Mouse (Mus musculus) heart, embryonic 13.5 days (tissue): ENCODE results near the gene Fbxw7. TPM values are rescaled to one million over a fixed set of nuclear protein-coding genes. Genes with fewer than 3 reads are reported as not detected.

ENCODE experiments used
- ATAC-seq: fragments of 200-750 bp; cut with Nextera tagmentation; 2 replicates; pipeline ENCODE4 v1.8.0; 2017; ENCODE audit warnings: moderate TSS enrichment; ENCODE audit not compliant: insufficient number of reproducible peaks, low FRiP score, low TSS enrichment; ENCODE audit errors: extremely low read depth
- H3K27ac ChIP-seq: fragments of 300-500 bp; sonication (generic); replicated peaks from 2 replicates; pipeline ENCODE4 v1.5.1; 2015; ENCODE audit warnings: moderate library complexity, mild to moderate bottlenecking, inconsistent platforms
- H3K27me3 ChIP-seq: fragments of 300-500 bp; sonication (generic); replicated peaks from 2 replicates; pipeline ENCODE4 v1.6.1; 2015; ENCODE audit warnings: mild to moderate bottlenecking, inconsistent platforms
- H3K36me3 ChIP-seq: fragments of 300-500 bp; sonication (generic); 2 replicates; pipeline ENCODE4 v1.6.1; 2015; ENCODE audit warnings: mild to moderate bottlenecking, inconsistent platforms
- H3K4me1 ChIP-seq: fragments of 300-500 bp; sonication (generic); 2 replicates; pipeline ENCODE4 v1.6.1; 2015; ENCODE audit warnings: inconsistent platforms
- H3K4me2 ChIP-seq: fragments of 300-500 bp; sonication (generic); 2 replicates; pipeline ENCODE4 v1.6.1; 2015; ENCODE audit warnings: inconsistent platforms, mild to moderate bottlenecking, moderate library complexity
- H3K4me3 ChIP-seq: fragments of 300-500 bp; sonication (generic); 2 replicates; pipeline ENCODE4 v1.5.1; 2015; ENCODE audit warnings: moderate library complexity, mild to moderate bottlenecking, inconsistent platforms
- H3K9ac ChIP-seq: fragments of 300-500 bp; sonication (generic); 2 replicates; pipeline ENCODE4 v1.6.1; 2015; ENCODE audit warnings: inconsistent platforms, mild to moderate bottlenecking, moderate library complexity
- H3K9me3 ChIP-seq: fragments of 300-500 bp; sonication (generic); 2 replicates; pipeline ENCODE4 v1.6.1; 2016; ENCODE audit warnings: inconsistent platforms
- WGBS: fragments of 180-500 bp; shearing (Covaris S2); methylation state at CpG from one replicate; pipeline ENCODE4 v1.1.7; 2015; ENCODE audit warnings: mixed read lengths; 5-methylcytosine and 5-hydroxymethylcytosine counted together
- polyA plus RNA-seq: library from polyadenylated mRNA; unstranded; fragments of >200 nt; fragmentation: Nextera tagmentation; extraction: Ambion mirVana; gene quantifications from 2 replicates; pipeline ENCODE4 v1.2.1, GENCODE M21; 2015

Gene Fbxw7
- polyA plus RNA-seq, 1 experiment from 2014 or later, result 6.4 TPM

- 31% methylated on average over 11 of the region's 11 CpGs for WGBS
- H3K4me2 ChIP-seq, result peak overlapping the region; percentile 39
- no peaks in the 10 kb centered on the region for H3K27me3 ChIP-seq
- H3K9me3 ChIP-seq, result no peaks in the 10 kb centered on the region
- 0 out of 2 replicates have a peak overlapping the region, but pooled peaks have one; percentile 25 for H3K27ac ChIP-seq
- H3K4me1 ChIP-seq, result peaks cover 15% of the 10 kb centered on the region
- no peak overlapping the region for H3K4me3 ChIP-seq
- no peak overlapping the region for H3K9ac ChIP-seq
- H3K36me3 ChIP-seq, result no peaks in the 10 kb centered on the region
- ATAC-seq, result no peak; the same call in 1 of the 2 replicates
Measured at GRCm38 (mm10) chr3:84883817-84884483, 68.9 kb downstream of the Fbxw7 start.

GRCm38 (mm10) chr3:84889648-84890047 is 74.6 kb downstream of the Fbxw7 start:
- H3K9ac ChIP-seq, result no peak overlapping the region
- no peak overlapping the region for H3K4me2 ChIP-seq
- H3K36me3 ChIP-seq, result no peaks in the 10 kb centered on the region; the same call in 1 of the 2 replicates
- no peaks in the 10 kb centered on the region for H3K27me3 ChIP-seq
- H3K9me3 ChIP-seq, result no peaks in the 10 kb centered on the region
- ATAC-seq, result no peak
- H3K4me3 ChIP-seq, result no peak overlapping the region
- peaks cover 6% of the 10 kb centered on the region; the same call in 1 of the 2 replicates for H3K4me1 ChIP-seq
- 51% methylated on average over 1 of the region's 1 CpGs for WGBS
- H3K27ac ChIP-seq, result no peak overlapping the region

GRCm38 (mm10) chr3:84890983-84891382 is 75.9 kb downstream of the Fbxw7 start:
- Histone ChIP-seq H3K4me1 (0 out of 2 replicates have a peak, but pooled peaks cover 5% of the 10 kb centered on the region), H3K4me2 (no peak overlapping the region), H3K9ac (no peak overlapping the region), H3K27ac (no peak overlapping the region), H3K36me3 (no peaks in the 10 kb centered on the region; the same call in 1 of the 2 replicates), H3K4me3 (no peak overlapping the region), H3K9me3 (no peaks in the 10 kb centered on the region), H3K27me3 (no peaks in the 10 kb centered on the region)
- ATAC-seq, result no peak
- 77% methylated on average over 5 of the region's 5 CpGs for WGBS

- ATAC-seq, result no peak
- Histone ChIP-seq H3K36me3 (no peaks in the 10 kb centered on the region; the same call in 1 of the 2 replicates), H3K27me3 (no peaks in the 10 kb centered on the region), H3K9me3 (no peaks in the 10 kb centered on the region), H3K9ac (no peak overlapping the region), H3K4me1 (no peaks in the 10 kb centered on the region), H3K4me3 (no peak overlapping the region), H3K4me2 (no peak overlapping the region), H3K27ac (no peak overlapping the region)
- WGBS, result 72% methylated on average over 8 of the region's 8 CpGs
Measured at GRCm38 (mm10) chr3:84897952-84898351, 82.9 kb downstream of the Fbxw7 start.

- WGBS, result 31% methylated on average over 1 of the region's 1 CpGs
- no peak for ATAC-seq
- no peak overlapping the region for H3K4me3 ChIP-seq
- no peak overlapping the region for H3K9ac ChIP-seq
- no peaks in the 10 kb centered on the region for H3K4me1 ChIP-seq
- peaks cover 10% of the 10 kb centered on the region; the same call in 1 of the 2 replicates for H3K36me3 ChIP-seq
- H3K9me3 ChIP-seq, result no peaks in the 10 kb centered on the region
- no peak overlapping the region for H3K4me2 ChIP-seq
- H3K27ac ChIP-seq, result no peak overlapping the region
- H3K27me3 ChIP-seq, result no peaks in the 10 kb centered on the region
Measured at GRCm38 (mm10) chr3:84906528-84906927, 91.5 kb downstream of the Fbxw7 start.

- Histone ChIP-seq H3K36me3 (no peaks in the 10 kb centered on the region), H3K4me3 (no peak overlapping the region), H3K9ac (no peak overlapping the region), H3K4me2 (no peak overlapping the region), H3K27ac (no peak overlapping the region), H3K4me1 (peaks cover 3% of the 10 kb centered on the region; the same call in 1 of the 2 replicates), H3K27me3 (no peaks in the 10 kb centered on the region), H3K9me3 (no peaks in the 10 kb centered on the region)
- ATAC-seq, result no peak
- 34% methylated on average over 1 of the region's 1 CpGs for WGBS
Measured at GRCm38 (mm10) chr3:84914284-84914683, 99.2 kb downstream of the Fbxw7 start.

GRCm38 (mm10) chr3:84917903-84918679 is 103.0 kb downstream of the Fbxw7 start:
- H3K27me3 ChIP-seq, result no peaks in the 10 kb centered on the region
- 0 out of 2 replicates have a peak, but pooled peaks have one; percentile 14 for ATAC-seq
- H3K9ac ChIP-seq, result no peak overlapping the region
- WGBS, result 71% methylated on average over 9 of the region's 9 CpGs
- H3K9me3 ChIP-seq, result no peaks in the 10 kb centered on the region
- H3K4me2 ChIP-seq, result no peak overlapping the region
- H3K4me3 ChIP-seq, result no peak overlapping the region
- peaks cover 10% of the 10 kb centered on the region for H3K4me1 ChIP-seq
- H3K36me3 ChIP-seq, result no peaks in the 10 kb centered on the region
- H3K27ac ChIP-seq, result no peak overlapping the region

GRCm38 (mm10) chr3:84921704-84922420 is 106.8 kb downstream of the Fbxw7 start:
- H3K27ac ChIP-seq, result no peak overlapping the region
- no peak for ATAC-seq
- H3K36me3 ChIP-seq, result no peaks in the 10 kb centered on the region
- no peak overlapping the region for H3K4me2 ChIP-seq
- WGBS, result 66% methylated on average over 6 of the region's 6 CpGs
- no peaks in the 10 kb centered on the region for H3K9me3 ChIP-seq
- no peaks in the 10 kb centered on the region for H3K27me3 ChIP-seq
- H3K4me3 ChIP-seq, result no peak overlapping the region
- H3K4me1 ChIP-seq, result peaks cover 37% of the 10 kb centered on the region
- H3K9ac ChIP-seq, result no peak overlapping the region

- H3K4me3 ChIP-seq, result no peak overlapping the region
- peaks cover 43% of the 10 kb centered on the region for H3K4me1 ChIP-seq
- no peaks in the 10 kb centered on the region for H3K9me3 ChIP-seq
- no peak for ATAC-seq
- no peak overlapping the region for H3K27ac ChIP-seq
- no peaks in the 10 kb centered on the region for H3K36me3 ChIP-seq
- no peaks in the 10 kb centered on the region for H3K27me3 ChIP-seq
- no peak overlapping the region for H3K9ac ChIP-seq
- no peak overlapping the region for H3K4me2 ChIP-seq
- whole genome bisulfite sequencing, result 66% methylated on average over 1 of the region's 1 CpGs
Measured at GRCm38 (mm10) chr3:84923256-84923655, 108.2 kb downstream of the Fbxw7 start.

- Histone ChIP-seq H3K27me3 (no peaks in the 10 kb centered on the region), H3K4me3 (no peak overlapping the region), H3K9ac (no peak overlapping the region), H3K4me1 (peaks cover 43% of the 10 kb centered on the region), H3K4me2 (no peak overlapping the region), H3K9me3 (no peaks in the 10 kb centered on the region), H3K27ac (no peak overlapping the region), H3K36me3 (no peaks in the 10 kb centered on the region)
- WGBS, result 77% methylated on average over 1 of the region's 1 CpGs
- no peak for ATAC-seq
Measured at GRCm38 (mm10) chr3:84923670-84924069, 108.6 kb downstream of the Fbxw7 start.

GRCm38 (mm10) chr3:84925229-84925628 is 110.2 kb downstream of the Fbxw7 start:
- H3K4me3 ChIP-seq, result peak overlapping the region; percentile 29
- H3K9ac ChIP-seq, result peak overlapping the region; percentile 61
- ATAC-seq, result no peak

More at GRCm38 (mm10) chr3:84925229-84925628, 110.2 kb downstream of the Fbxw7 start:
- Histone ChIP-seq H3K27ac (peak overlapping the region; percentile 67), H3K9me3 (no peaks in the 10 kb centered on the region), H3K36me3 (no peaks in the 10 kb centered on the region), H3K4me2 (peak overlapping the region; percentile 51), H3K4me1 (peaks cover 40% of the 10 kb centered on the region), H3K27me3 (no peaks in the 10 kb centered on the region)
- WGBS, result 44% methylated on average over 4 of the region's 4 CpGs
